Mouse (Mus musculus) left cerebral cortex, postnatal 4 days (tissue): Measurements from ENCODE around the gene Myo10. TPM values are rescaled to one million over a fixed set of nuclear protein-coding genes. Genes with fewer than 3 reads are reported as not detected.
A peak's percentile ranks its signal among the peaks of the same experiment; 100 is the strongest.

Source experiments
- DNase-seq: peaks from one replicate; pipeline ENCODE4 v3.0.0-alpha.2; 2022
- intact Hi-C: fragments of 180-260 bp; cut with DNase I; formaldehyde crosslinking; loops from one replicate; pipeline ENCODE4 v1.15.1; 2025
- total RNA-seq, 2 experiments: library from RNA; stranded (reverse); gene quantifications; 2 replicates each; pipeline ENCODE4 v1.2.3; 2021

Gene Myo10
- total RNA-seq, 2 experiments from 2014 or later = 40.6 to 45.5 TPM

DNA sequence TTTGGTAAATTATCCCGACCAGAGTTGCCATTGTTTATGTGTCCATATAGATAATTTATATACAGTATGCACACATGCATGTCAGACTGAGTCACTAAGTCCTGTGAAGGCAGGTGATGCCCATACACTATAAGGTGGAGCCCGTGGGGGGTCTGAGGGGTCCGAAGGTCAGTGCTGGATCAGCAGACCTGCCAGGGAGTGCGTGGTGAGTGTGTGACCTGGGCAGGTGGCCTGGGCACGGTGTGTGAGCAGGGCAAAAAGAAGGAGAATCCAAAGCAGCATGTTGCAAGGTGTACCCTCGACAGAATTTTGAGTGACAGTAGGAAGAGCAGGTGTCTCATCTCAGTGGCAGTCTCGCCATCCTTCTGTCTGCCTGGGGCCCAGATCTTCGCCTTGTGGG is 67.2 kb downstream of the Myo10 start:
- DNase-seq = no peak
- intact Hi-C loops = no loop called here

DNA sequence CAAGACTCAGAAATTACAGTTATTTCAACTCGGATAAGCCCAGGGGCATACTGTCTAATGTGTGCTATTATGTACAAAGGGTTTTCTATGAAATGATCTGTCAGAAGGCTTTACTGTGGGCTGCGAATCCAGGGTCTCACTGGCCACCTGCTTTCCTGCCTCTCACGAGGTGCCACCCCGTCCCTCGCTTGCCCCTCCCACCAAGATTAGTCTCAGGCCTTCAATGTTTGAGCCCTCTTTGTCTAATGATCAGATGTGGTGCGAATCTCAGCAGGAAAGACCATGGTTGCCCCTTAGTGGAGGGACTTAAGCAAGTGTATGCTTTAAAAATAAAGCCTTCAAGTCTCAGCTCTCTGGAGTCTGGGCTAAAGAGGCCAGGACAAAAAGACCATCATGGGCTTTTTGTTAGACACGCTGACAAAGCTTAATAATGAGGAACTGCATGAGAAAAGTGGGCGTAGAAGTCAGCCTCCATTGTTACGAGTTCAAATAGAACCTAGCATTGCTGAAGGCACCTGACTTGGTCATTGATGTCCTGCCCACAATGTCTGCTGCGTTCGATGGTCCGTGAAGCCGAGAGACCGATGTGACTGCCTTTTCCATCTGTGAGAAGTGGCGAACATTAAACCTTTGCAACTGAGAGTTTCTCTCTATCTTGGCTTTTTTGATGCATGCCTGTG is 67.9 kb downstream of the Myo10 start:
- DNase-seq = no peak
- intact Hi-C loops = no loop called here

DNA sequence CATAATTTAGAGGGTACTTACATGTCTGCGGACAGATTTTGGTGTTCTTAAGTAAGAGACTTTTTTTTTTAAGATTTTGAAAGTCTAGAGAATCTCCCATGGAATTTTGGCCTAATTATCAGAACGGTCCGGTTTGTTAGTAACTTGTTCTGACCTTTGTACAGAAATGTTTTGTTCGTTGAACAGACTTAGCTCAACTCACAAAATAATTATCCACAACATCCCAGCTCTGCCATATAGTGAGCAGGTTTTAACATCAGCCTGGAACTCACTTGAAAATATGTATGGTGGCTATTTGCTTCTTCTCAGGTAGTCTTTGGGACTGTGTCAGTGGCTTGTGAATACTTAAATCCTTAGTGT is 68.4 kb downstream of the Myo10 start:
- no peak for DNase-seq
- intact Hi-C loops = no loop called here

DNA sequence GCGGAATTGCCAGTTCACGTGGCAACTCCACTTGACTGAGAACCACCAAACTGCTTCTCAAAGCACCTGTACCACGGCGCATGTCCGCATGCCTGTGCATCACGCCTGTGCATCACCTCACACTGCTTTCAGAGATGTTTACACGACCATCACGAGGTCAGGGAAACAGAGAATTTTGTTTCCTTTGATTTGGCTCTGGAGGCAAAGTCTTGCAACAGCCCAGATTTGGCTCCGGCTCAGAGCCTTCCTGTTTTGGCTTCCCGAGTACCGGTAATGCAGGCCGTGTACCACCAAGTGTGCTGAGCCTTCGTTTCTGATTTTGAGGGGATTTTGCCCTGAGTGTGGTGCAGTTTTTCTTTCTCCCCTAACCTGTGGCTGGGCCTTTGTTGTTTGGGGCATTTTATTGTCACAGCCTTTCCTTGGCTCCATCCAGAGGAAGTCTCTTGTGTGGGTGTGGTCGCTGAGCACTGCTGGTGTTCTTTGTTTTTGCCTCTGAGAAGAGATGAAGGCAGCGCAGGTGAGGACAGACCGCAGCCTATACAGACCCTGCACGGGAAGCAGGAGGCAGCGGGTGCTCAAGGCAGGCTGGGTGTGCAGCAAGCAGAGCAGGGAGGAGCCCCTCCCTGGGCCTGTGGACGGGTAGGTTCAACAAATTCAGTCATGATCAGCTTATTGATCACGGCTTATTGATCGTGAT is 70.1 kb downstream of the Myo10 start:
- no peak for DNase-seq
- intact Hi-C loops = no loop called here

DNA sequence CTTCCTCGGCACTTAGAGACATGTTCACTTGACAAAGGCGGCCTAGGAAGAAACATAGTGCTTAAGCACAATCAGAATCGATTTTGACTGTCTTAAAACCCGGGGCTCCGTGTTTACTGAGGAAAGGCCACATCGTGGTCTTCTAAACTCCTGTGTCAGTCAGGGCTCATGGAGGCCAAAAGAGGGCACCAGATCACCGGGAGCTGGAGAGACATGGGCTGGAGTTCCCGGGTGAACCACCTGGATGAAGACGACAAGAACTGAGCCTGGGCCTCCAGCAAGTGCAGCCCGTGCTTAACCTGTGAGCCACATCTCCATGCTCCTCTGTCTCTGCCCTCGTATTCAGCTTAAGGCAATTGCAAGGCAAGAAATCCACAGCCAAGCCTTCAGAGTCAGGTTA is 71.4 kb downstream of the Myo10 start:
- intact Hi-C loops = no loop called here
- DNase-seq = no peak

DNA sequence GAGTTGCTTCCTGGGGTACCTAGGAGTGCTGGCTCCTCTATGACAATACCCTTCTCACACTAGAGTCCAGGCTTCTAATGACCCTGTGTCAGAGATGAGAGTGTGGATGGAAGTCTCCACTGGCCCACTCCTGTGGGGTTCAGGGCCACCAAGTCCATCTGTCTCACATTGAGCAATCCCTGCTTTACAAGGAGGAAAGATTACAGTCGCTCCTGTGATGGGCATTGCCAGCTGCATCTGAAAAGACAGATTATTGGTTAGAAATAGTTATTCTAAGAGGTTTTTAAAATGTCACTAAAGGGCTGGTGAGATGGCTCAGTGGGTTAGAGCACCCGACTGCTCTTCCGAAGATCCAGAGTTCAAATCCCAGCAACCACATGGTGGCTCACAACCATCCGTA is 72.4 kb downstream of the Myo10 start:
- intact Hi-C loops = no loop called here
- no peak for DNase-seq

DNA sequence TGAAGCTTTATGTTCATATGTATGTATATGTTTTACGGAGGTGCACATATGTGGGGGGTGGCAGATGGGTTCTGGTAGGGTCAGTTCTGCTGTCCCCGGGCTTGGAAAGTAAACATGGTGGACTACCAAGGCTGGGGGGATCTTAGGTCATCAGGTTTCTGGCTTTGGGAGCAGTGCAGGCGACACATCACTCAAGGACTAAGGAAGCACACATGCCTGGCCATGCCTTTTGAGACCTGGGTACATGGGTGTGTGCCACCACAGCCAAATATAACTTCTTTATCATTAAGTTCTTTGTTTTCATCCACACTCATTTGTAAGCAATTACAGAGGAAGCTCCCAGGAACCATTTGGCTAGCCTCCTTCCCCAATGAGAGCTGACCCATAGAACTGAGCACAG is 72.9 kb downstream of the Myo10 start:
- intact Hi-C loops = no loop called here
- DNase-seq = no peak

DNA sequence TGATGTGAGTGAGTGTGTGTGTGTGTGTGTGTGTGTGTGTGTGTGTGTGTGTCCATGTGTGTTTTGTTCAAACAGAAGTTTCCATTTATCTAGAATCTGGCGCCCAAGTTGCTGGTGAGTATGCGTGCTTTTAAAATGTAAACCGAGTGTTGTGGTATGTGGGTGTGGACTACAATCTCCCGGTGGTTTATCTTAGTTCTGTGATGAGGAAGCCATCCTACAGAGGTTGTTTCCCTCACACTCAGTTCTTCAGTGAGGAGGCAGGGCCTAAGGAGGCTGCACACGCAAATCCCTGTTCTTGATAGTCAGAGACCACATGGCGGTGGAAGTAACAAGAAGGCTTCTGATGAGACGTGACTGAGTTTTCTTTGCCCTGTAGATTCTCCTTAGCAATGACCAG is 73.6 kb downstream of the Myo10 start:
- intact Hi-C loops = no loop called here
- no peak for DNase-seq

DNA sequence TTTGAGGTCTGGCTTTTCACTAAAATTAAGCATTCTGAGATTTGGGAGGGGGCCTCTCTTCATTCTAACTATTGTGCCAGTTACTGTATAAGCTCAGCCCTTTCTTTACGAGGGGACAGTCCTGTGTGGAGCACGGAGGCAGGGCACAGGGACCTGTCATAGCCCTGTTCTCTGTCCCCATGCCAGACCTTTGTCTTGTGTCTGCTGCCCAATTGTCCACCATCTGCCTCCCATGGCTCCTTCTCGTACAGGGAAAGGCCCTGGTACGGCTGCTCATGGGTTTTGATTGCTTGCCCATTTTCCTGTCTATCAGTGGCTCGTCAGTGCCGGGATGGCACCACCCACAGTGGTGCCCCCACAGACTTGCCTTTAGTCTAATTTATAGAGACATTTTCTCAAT is 74.3 kb downstream of the Myo10 start:
- peak; percentile 55 for DNase-seq
- intact Hi-C loops = no loop called here

DNA sequence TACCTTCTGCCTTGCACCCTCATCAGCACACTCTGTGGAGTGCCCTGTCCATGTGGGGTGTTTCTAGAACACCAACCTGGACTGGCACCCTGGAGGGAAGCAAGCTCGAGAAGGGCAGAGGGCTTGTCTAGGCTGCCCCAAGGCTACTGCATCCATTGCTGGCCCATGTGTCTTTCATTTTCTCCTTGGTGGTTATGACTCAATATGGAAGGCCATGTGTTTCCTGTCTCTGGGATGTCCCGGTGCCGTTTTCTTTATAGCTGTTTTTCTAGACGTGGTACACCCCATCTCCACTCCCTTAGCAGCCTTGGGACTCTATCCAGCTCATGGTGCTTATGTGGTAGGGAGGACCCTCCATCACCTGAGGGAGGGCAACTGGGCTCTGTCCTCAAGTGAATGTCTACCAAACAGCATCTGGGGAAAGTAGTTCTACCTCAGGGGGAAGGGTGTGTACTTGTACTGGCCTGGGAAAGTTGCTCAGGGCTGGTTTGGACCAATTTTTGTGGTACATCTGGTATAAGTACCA is 76.8 kb downstream of the Myo10 start:
- no peak for DNase-seq
- intact Hi-C loops = no loop called here

DNA sequence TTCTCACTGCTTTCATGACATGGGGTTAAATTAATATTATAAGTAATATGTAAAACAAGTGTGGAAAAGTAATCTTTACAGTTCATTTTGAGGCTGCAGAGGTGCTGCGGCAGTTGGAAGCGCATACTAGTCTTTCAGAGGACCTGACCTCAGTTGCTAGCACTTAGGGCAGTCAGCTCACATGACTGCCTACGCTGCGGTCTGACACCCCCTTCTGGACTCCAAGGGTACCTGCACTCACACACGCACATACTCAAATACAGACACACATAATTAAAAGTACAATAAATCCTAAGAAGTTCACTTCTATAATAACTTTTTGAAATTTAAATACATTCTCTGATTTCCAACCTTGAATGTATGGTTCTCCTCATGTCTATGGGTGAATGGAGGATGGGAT is 80.3 kb downstream of the Myo10 start:
- intact Hi-C loops = no loop called here
- DNase-seq = no peak

DNA sequence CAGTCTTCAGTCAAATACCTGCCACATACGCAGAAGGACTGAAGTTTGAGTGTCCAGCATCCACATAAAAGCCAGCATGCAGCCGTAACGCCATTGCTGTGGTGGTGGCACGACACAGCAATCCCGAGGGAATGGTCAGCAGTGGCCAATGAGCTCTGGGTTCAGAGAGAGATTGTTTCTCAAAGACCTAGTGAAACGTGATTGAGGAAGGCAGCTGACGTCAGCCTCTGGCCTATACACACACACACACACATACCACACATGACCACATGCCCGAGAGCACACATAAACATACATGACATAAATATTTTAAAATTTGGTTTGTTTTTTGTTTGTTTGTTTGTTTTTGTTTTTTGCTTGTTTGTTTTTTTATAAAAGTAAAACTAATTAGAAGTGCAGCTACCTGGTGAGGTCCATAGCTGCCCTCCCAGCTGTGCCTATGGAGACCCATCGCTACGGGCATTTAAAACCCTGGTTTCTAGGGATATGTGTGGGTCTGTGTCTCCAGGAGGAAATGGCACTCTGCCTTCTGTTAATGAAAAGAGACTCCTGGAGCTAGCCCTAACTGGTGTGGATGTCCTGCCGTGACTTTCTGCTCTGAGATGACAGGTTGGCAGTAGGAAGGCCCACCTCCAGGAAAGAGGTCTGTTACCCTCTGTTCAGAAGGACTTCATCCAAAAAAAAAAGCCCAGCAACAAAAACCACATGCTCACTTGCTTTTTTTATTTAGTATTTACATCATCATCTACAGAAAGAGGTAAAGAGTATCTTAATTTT is 82.7 kb downstream of the Myo10 start:
- intact Hi-C loops = no loop called here
- peak; percentile 50 for DNase-seq

DNA sequence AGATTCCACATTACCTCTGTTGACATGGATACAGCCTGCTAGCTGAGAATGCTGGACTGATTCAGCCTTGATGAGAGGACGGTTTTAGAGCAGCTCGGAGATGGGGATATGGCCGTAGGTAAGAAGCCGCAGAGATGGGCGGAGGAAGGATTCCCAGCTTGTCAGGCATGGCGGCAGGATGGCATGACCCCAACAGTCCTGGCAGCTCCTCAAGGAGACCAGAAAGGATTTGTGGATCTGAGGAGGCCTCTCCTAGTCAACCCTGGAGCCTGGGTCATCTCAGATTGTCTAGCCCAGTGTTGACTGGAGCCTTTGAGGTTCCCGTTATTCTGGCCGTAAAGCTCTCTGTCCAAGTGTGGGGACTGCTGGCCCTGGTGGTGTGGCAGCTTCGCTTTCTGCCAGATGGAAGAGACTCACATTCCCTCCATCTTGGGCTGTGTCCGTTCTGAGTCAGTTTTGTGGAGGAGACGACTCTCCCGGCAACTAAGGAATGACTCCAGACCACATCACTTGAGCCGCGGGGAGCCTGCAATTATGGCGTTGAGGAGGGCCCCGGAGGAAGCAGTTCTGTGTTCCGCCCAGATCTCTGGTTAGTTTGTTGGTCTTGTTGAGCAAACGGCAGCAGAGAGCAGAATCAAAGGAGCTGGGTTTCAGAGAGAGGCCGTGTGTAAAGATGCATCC is 84.7 kb downstream of the Myo10 start:
- intact Hi-C loops = no loop called here
- DNase-seq = no peak

DNA sequence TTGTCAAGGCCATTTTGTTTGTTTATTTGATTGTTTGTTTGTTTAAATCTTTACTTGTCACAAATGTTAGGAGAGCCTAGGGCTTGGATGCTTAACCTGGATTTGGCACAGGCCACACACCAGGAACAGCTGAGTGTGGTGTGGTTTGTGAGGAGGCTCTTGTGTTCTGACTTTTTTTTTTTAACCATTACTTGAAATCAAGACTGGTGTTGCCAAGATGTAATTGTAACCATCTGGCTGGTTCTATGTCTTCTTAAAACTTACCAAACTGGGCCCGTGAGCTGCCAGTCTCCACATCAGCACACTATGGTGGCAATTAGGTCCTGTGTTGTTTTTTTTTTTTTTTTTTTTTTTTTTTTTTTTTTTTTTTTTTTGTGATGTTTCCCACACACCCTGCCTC is 85.6 kb downstream of the Myo10 start:
- intact Hi-C loops = no loop called here
- no peak for DNase-seq

DNA sequence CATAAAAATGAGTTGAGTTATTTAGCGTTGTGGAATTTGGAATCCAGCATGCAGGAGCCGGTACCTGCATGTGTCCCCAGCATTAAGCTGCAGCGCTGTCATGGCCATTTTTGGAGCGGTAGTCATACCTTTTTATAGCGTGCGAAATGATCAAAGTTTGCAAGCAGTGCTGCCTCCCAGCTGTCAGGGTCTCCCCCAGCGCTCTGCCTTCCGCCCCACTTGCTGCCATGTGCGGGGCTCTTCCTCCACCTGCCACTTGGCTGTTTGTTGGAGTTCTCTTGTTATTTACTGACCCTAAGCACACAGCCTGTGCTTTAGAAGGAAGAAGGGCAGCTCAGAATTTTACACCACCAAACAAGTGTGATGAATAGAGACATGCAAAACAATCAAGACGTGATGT is 88.6 kb downstream of the Myo10 start:
- intact Hi-C loops = loop anchor here (5.0 to 10.0 kb wide), 2 partner anchors 226 to 1114 kb away; no protein-coding TSS in a partner anchor
- DNase-seq = no peak

DNA sequence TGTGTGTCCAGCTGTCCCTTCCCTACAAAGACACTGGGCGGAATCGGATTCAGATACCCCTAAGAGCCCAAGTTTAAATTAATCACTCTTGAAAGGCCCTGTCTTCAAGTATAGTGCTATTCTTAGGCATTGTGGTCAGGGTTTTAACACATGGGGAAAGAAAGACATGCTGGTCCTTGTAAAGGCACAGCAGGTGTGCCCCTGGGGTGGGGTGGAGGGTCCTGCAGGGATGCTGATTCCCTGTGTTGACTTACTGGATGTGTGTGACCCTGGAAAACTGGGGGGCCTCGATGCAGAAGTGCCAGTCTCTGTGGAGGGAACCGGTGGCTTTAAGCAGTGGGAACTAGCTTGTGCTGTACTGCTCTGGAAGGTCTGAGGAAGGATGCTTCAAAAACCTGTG is 90.6 kb downstream of the Myo10 start:
- DNase-seq = no peak
- intact Hi-C loops = loop anchor here (5.0 to 10.0 kb wide), 2 partner anchors 228 to 1116 kb away; no protein-coding TSS in a partner anchor

DNA sequence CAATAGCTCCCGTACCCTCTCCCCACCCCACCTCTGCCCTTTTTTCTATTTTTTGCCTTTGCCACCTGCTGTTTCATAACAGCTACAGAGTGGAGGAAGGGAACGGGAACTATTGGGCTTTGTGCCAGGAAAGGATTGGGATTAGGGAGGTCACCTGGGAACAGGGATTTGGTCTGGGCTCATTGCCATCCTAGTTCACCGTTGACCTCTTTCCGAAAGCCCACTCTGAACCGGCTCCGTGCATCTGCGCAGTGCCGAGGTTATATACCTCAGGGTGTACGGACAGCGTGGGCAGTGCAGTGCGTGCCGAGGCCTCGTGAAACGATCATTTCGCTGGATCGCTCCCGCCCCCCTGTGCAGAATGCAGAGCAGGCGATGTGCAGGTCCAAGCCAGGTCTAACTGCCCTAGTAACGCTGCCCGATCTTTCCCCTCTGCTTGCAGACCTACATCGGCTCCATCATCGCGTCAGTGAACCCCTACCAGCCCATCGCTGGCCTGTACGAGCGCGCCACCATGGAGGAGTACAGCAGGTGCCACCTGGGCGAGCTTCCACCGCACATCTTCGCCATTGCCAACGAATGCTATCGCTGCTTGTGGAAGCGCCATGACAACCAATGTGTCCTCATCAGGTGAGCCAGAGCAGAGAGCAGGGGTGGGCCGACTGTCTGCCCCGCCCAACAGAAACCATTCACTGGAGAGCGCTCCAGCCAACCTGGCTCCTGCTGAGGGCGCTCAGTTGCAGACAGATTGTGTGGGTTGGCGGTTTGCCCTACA is 91.4 kb downstream of the Myo10 start:
- intact Hi-C loops = loop anchor here (5.0 to 10.0 kb wide), 2 partner anchors 229 to 1116 kb away; no protein-coding TSS in a partner anchor
- peak; percentile 83 for DNase-seq

DNA sequence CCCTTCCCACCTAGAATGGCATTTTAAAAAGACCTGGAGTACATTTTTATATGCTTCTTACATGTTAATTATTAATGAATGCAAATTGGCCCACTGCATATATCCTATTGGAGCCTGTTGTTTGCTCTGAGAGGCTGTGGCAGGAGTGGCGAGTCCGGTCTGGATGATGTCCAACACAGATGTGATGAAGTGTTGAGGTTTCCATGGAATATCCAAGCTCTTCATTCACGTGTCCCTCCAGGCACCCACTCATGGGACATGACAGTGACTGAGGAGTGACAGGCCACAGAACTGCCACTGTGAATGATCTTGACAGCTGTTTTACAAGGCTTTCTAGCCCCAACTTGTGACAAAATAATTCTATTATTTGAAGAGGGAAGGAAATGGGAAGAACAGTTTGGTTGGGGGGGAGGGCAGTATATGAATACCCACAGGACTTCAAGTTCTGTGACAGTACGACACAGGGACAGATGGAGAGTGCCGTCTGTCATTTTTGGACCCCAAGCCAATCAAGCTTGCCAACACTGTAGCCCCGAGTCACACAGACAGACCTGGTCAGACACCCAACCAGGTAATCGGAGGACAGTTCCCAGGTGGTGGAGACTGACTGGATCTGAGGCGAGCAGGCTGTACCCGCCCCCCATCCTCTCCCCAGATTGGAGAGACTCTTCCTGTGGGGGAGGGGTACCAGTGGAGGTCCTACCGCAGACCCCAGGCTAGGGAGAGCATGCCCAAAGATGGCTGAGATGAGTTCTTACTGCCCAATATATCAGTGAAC is 93.1 kb downstream of the Myo10 start:
- DNase-seq = peak; percentile 83
- intact Hi-C loops = loop anchor here (5.0 to 10.0 kb wide), 4 partner anchors 231 to 1128 kb away; no protein-coding TSS in a partner anchor

DNA sequence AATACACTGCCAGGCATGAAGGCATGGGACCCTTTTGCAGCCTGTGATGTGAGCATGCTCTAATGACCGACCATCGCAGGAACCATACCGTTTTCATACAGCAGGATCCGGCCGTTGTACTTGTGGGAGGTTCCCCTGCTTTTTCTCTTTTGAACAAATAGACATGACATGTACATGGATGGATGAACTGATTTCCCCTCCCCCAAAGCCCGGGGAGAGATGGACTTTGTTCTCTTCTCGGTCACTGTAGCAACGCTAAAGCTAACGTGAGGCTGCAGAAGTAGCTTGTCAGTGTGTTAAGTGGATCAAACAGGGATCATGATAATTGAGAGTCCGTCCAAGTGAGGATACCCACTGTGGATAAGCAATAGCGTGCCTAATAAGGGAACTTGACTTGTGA is 93.7 kb downstream of the Myo10 start:
- intact Hi-C loops = loop anchor here (5.0 to 10.0 kb wide), 4 partner anchors 231 to 1129 kb away; no protein-coding TSS in a partner anchor

More for the DNA sequence above, 93.7 kb downstream of the Myo10 start:
- DNase-seq = peak; percentile 48
